Mouse (Mus musculus) gastrocnemius, postnatal 14 days (tissue): ENCODE data around the gene Thsd7b. TPM values are rescaled to one million over a fixed set of nuclear protein-coding genes. Genes with fewer than 3 reads are reported as not detected.
"Not testable (repeated sequence)": the region's sequence is repeated elsewhere in the genome, so short reads cannot be mapped to it uniquely, and the experiment has no call there.

ENCODE experiments used
- DNase-seq: peaks from one replicate; pipeline ENCODE4 v3.0.0; 2021; ENCODE audit warnings: mixed read lengths
- intact Hi-C: fragments of 180-260 bp; cut with DNase I; formaldehyde crosslinking; loops from one replicate; pipeline ENCODE4 v1.15.1; 2025; ENCODE audit warnings: low total_unique reads
- total RNA-seq, 2 experiments: library from RNA; stranded (reverse); gene quantifications; 2 replicates each; pipeline ENCODE4 v1.2.3; 2021

The Thsd7b gene
- total RNA-seq, 2 experiments from 2014 or later: 1.2 to 1.3 TPM

DNA sequence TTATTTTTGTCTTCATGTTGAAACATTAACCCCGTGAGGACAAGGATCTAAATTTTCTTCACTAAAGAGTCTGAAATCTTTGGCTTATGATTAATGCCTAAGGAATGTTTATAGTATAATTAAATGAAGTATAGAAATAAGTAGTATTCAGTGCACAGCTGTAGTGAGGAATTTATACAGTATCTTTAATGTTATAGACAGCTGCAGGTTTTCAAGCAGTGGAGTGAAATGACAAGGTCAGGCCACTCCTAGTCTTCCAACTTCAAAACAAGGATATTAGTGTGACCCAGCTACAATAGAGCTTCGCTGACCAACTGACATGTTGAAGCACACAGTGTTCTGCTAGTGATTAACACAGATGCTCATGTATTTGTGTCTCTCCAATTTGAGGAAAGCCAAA, 949.8 kb downstream of the Thsd7b start:
- intact Hi-C loops: no loop called here
- DNase-seq: no peak

- intact Hi-C loops: no loop called here
Measured at GRCm38 (mm10) chr1:130245563-130245962, 972.5 kb downstream of the Thsd7b start.

GRCm38 (mm10) chr1:130246264-130246663, 973.2 kb downstream of the Thsd7b start:
- DNase-seq, intact Hi-C loops: not testable (repeated sequence)

More at GRCm38 (mm10) chr1:130245563-130245962, 972.5 kb downstream of the Thsd7b start:
- no peak for DNase-seq

DNA sequence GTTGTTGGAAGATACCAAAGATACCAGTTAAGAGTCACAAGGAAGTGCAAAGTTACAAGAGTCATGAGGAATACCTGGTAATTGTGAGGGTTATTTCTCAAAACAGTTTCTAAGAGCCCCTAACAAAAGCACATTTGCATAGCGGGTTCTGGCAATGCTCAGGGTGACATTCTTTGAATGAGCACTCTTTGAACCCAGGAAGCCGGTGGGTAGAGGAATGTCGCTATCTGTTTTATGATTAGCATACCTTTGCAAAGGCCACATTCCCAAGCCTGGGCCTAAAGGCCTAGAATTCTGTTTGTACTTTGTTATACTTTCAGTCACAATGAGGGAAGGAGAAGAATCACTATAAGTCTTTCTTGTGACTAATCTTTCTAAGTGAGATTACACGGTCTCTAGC, 973.8 kb downstream of the Thsd7b start:
- DNase-seq, intact Hi-C loops: not testable (repeated sequence)

GRCm38 (mm10) chr1:130262046-130262445, 988.9 kb downstream of the Thsd7b start:
- intact Hi-C loops: no loop called here
- DNase-seq: no peak
